Mouse (Mus musculus): ENCODE measurements around the gene Zfp697.
"Not testable (repeated sequence)": the region's sequence is repeated elsewhere in the genome, so short reads cannot be mapped to it uniquely, and the experiment has no call there.

GRCm38 (mm10) chr3:98471499-98471898 is 89.2 kb downstream of the Zfp697 start:
- TF ChIP-seq CTCF, EP300 (IDR thresholded peaks at IDR 0.05): not testable (repeated sequence)
